Mouse (Mus musculus): ENCODE measurements around the gene Lrrc51.

- TF ChIP-seq CTCF (IDR thresholded peaks at IDR 0.05; ENCODE audit: low read depth, low read length), result no peak
- TF ChIP-seq POLR2A (IDR thresholded peaks at IDR 0.05; ENCODE audit: extremely low read depth, insufficient read depth, low read length), result no peak
Measured at GRCm38 (mm10) chr7:101965606-101966005, 31.9 kb upstream of the Lrrc51 start.
